Mouse (Mus musculus): ENCODE measurements at regions not wholly inside any gene's neighbourhood (a gene's known extent, or its start where the extent isn't known, plus 50 kb on each side); places are given as distances from the start of the nearest gene placed in this dataset.

DNA sequence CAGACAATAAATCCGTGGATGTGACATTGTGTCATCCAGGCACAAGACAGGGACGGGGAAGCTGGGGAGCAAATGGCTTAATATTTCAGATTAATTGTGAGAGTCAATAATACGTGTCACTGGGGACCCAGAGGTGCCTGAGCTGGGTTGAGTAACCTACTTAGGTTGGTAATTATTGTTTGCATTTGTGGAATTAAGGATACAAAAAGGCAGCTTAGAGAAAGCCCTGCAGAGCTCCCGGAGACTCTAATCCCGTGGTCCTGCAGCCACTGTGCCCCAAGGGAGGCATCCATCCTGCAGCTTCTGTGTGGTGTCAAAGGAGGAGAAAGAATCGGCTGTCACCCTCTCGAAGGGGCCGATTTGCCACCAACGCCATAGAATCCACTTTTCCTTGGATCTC is 139.3 kb upstream of the Kazn start:
- TF ChIP-seq CTCF (IDR thresholded peaks at IDR 0.05; ENCODE audit: low read depth, low read length): no peak
- TF ChIP-seq POLR2A (IDR thresholded peaks at IDR 0.05; ENCODE audit: borderline replicate concordance, low read depth, low read length): no peak
